Mouse (Mus musculus) limb, embryonic 11.5 days (tissue): ENCODE measurements around the gene Baiap2l1. TPM values are rescaled to one million over a fixed set of nuclear protein-coding genes. Genes with fewer than 3 reads are reported as not detected.

Source experiments
- ATAC-seq: fragments of 200-750 bp; cut with Nextera tagmentation; 2 replicates; pipeline ENCODE4 v1.8.0; 2017; ENCODE audit warnings: low read depth; ENCODE audit not compliant: insufficient number of reproducible peaks, low FRiP score, low TSS enrichment
- DNase-seq: peaks from one replicate; pipeline ENCODE4 v3.0.0-alpha.2; 2015; ENCODE audit warnings: low spot score
- H3K27ac ChIP-seq: fragments of 300-500 bp; sonication (generic); replicated peaks from 2 replicates; pipeline ENCODE4 v1.5.1; 2014; ENCODE audit warnings: low read depth, mild to moderate bottlenecking, low read length
- H3K27me3 ChIP-seq: fragments of 300-500 bp; sonication (generic); 2 replicates; pipeline ENCODE4 v1.6.1; 2014; ENCODE audit warnings: mild to moderate bottlenecking, low read length, mixed read lengths; ENCODE audit not compliant: control insufficient read depth, insufficient read depth
- H3K36me3 ChIP-seq: fragments of 300-500 bp; sonication (generic); 2 replicates; pipeline ENCODE4 v1.6.1; 2014; ENCODE audit warnings: mild to moderate bottlenecking, low read length, moderate library complexity, mixed read lengths; ENCODE audit not compliant: control insufficient read depth, insufficient read depth
- H3K4me1 ChIP-seq: fragments of 300-500 bp; sonication (generic); 2 replicates; pipeline ENCODE4 v1.6.1; 2014; ENCODE audit warnings: low read length, mixed read lengths; ENCODE audit not compliant: control insufficient read depth, insufficient read depth
- H3K4me2 ChIP-seq: fragments of 300-500 bp; sonication (generic); 2 replicates; pipeline ENCODE4 v1.6.1; 2014; ENCODE audit warnings: low read depth, mild to moderate bottlenecking, moderate library complexity; ENCODE audit not compliant: severe bottlenecking
- H3K4me3 ChIP-seq: fragments of 300-500 bp; sonication (generic); 2 replicates; pipeline ENCODE4 v1.5.1; 2014; ENCODE audit warnings: low read depth, low read length
- H3K9ac ChIP-seq: fragments of 300-500 bp; sonication (generic); 2 replicates; pipeline ENCODE4 v1.6.1; 2014; ENCODE audit warnings: mild to moderate bottlenecking, low read length
- H3K9me3 ChIP-seq: fragments of 300-500 bp; sonication (generic); 2 replicates; pipeline ENCODE4 v1.6.1; 2016; ENCODE audit warnings: low read length; ENCODE audit not compliant: control insufficient read depth
- WGBS: fragments of 180-500 bp; shearing (Covaris S2); extraction: QIAGEN DNeasy Blood & Tissue Kit; methylation state at CpG from one replicate; pipeline ENCODE4 v1.1.7; 2014; 5-methylcytosine and 5-hydroxymethylcytosine counted together
- polyA plus RNA-seq: library from polyadenylated mRNA; unstranded; fragments of >200 nt; fragmentation: Nextera tagmentation; extraction: Ambion mirVana; gene quantifications from 2 replicates; pipeline ENCODE4 v1.2.1, GENCODE M21; 2014

Gene Baiap2l1
- polyA plus RNA-seq, 1 experiment from 2014 or later = 4.0 TPM

GRCm38 (mm10) chr5:144263082-144263481 is 94.8 kb downstream of the Baiap2l1 start:
- Histone ChIP-seq H3K9ac (no peak overlapping the region), H3K9me3 (no peaks in the 10 kb centered on the region), H3K36me3 (peaks cover 13% of the 10 kb centered on the region; the same call in 1 of the 2 replicates), H3K4me1 (peaks cover 10% of the 10 kb centered on the region), H3K27ac (no peak overlapping the region), H3K27me3 (no peaks in the 10 kb centered on the region), H3K4me3 (no peak overlapping the region), H3K4me2 (no peak overlapping the region)
- WGBS = 82% methylated on average over 9 of the region's 9 CpGs
- ATAC-seq (no peak), DNase-seq (no peak)

GRCm38 (mm10) chr5:144261829-144262228 is 96.1 kb downstream of the Baiap2l1 start:
- Histone ChIP-seq H3K36me3 (peaks cover 11% of the 10 kb centered on the region; the same call in 1 of the 2 replicates), H3K4me1 (peaks cover 23% of the 10 kb centered on the region)

GRCm38 (mm10) chr5:144261309-144261708 is 96.6 kb downstream of the Baiap2l1 start:
- Histone ChIP-seq H3K27me3 (no peaks in the 10 kb centered on the region), H3K4me2 (no peak overlapping the region), H3K4me1 (peaks cover 25% of the 10 kb centered on the region), H3K9me3 (no peaks in the 10 kb centered on the region), H3K4me3 (no peak overlapping the region), H3K36me3 (peaks cover 10% of the 10 kb centered on the region; the same call in 1 of the 2 replicates), H3K9ac (no peak overlapping the region), H3K27ac (no peak overlapping the region)
- DNase-seq (no peak), ATAC-seq (no peak)
- WGBS = 86% methylated on average over 9 of the region's 9 CpGs

More at GRCm38 (mm10) chr5:144261829-144262228, 96.1 kb downstream of the Baiap2l1 start:
- no peak for ATAC-seq
- 90% methylated on average over 5 of the region's 5 CpGs for WGBS
- Histone ChIP-seq H3K4me3 (no peak overlapping the region), H3K9ac (no peak overlapping the region), H3K27me3 (no peaks in the 10 kb centered on the region), H3K4me2 (no peak overlapping the region), H3K27ac (no peak overlapping the region), H3K9me3 (no peaks in the 10 kb centered on the region)
- no peak for DNase-seq

DNA sequence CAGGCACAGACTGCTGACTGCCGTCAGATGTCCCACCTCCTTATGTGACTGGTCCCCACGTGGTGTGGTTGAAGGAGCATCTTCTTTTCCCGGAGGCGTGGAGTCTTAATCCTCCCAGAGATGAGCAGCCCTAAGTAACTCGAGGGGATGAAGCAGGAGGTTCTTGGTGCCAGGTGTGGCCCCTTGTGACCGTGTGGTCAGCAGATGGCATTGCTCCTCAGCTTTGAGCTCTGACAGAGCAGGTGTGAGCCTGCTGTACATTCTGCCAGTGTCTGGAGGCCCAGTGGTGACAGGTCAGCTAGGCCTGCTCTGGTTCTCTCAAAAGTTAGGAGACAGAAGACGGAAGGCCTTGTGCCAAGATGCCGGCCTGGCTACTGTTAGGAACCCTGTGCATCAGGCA is 97.4 kb downstream of the Baiap2l1 start:
- Histone ChIP-seq H3K4me1 (peaks cover 25% of the 10 kb centered on the region), H3K36me3 (peaks cover 7% of the 10 kb centered on the region; the same call in 1 of the 2 replicates)

DNA sequence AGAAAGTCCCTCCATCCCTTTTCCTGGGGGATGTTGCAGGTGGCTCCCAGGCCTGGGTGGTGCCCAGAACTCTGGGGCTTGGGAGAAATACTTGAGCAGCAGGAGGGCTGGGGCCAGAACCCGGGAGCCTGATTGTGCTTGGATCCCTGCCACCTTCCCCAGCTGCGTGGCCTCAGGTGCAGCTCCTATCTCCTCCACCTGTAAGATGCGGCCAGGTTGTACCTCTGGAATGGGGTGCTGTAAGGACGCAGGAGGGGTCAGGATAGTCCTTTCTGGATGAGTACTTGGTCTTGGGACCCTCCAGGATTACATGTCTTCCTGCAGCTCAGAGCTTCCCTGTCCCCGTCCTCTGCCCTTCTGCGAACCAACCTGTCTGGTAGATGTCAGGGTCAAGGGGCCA is 98.7 kb downstream of the Baiap2l1 start:
- Histone ChIP-seq H3K27me3 (no peaks in the 10 kb centered on the region), H3K4me1 (peaks cover 28% of the 10 kb centered on the region), H3K27ac (no peak overlapping the region), H3K36me3 (peaks cover 2% of the 10 kb centered on the region; the same call in 1 of the 2 replicates), H3K4me2 (no peak overlapping the region), H3K9ac (no peak overlapping the region), H3K4me3 (no peak overlapping the region), H3K9me3 (no peaks in the 10 kb centered on the region)
- 85% methylated on average over 6 of the region's 6 CpGs for WGBS
- ATAC-seq (no peak), DNase-seq (no peak)

More for the DNA sequence above, 97.4 kb downstream of the Baiap2l1 start:
- Histone ChIP-seq H3K9me3 (no peaks in the 10 kb centered on the region), H3K27me3 (no peaks in the 10 kb centered on the region), H3K4me3 (no peak overlapping the region), H3K9ac (no peak overlapping the region), H3K27ac (no peak overlapping the region), H3K4me2 (no peak overlapping the region)
- WGBS = 83% methylated on average over 8 of the region's 8 CpGs
- no peak for ATAC-seq
- no peak for DNase-seq

GRCm38 (mm10) chr5:144258687-144259086 is 99.2 kb downstream of the Baiap2l1 start:
- no peak overlapping the region for H3K9ac ChIP-seq
- peaks cover 2% of the 10 kb centered on the region; the same call in 1 of the 2 replicates for H3K36me3 ChIP-seq
- H3K27me3 ChIP-seq = no peaks in the 10 kb centered on the region
- DNase-seq = no peak
- H3K4me2 ChIP-seq = no peak overlapping the region; the same call in 1 of the 2 replicates
- H3K9me3 ChIP-seq = no peaks in the 10 kb centered on the region
- ATAC-seq = no peak
- 38% methylated on average over 2 of the region's 2 CpGs for WGBS
- no peak overlapping the region for H3K27ac ChIP-seq
- peaks cover 28% of the 10 kb centered on the region for H3K4me1 ChIP-seq
- no peak overlapping the region for H3K4me3 ChIP-seq

DNA sequence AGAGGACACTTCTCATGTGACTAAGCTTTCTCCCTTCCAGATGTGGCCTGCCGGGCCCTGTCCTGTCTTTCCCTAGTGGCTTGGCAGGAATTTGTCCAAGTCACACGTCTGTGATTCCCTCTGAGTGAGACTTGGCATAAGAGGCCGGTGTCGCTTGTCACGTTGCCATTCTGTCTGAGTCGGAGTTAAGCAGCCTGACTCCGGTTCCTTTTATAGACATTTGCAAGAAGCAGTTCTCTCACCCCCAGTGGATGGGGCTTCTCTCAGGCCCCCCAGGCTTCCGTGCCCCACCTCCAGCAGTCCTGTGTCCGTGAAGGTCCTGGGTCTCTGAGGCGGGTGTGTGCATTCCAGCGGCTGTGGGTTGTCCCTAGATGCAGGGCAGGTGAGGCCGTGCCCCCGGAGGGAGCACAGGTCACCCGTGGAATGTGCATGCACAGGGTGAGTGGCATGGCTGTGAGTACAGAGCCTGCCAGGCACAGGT is 99.7 kb downstream of the Baiap2l1 start:
- Histone ChIP-seq H3K4me3 (no peak overlapping the region), H3K4me1 (peaks cover 28% of the 10 kb centered on the region), H3K27me3 (no peaks in the 10 kb centered on the region), H3K4me2 (peak overlapping the region; percentile 86), H3K27ac (no peak overlapping the region), H3K9me3 (no peaks in the 10 kb centered on the region), H3K36me3 (peaks cover 2% of the 10 kb centered on the region; the same call in 1 of the 2 replicates), H3K9ac (peak overlapping the region; percentile 35; the same call in 1 of the 2 replicates)
- no peak for DNase-seq
- ATAC-seq = no peak
- whole genome bisulfite sequencing = 34% methylated on average over 14 of the region's 14 CpGs

- H3K9me3 ChIP-seq = no peaks in the 10 kb centered on the region
- H3K4me1 ChIP-seq = peaks cover 28% of the 10 kb centered on the region
- H3K27me3 ChIP-seq = no peaks in the 10 kb centered on the region
- ATAC-seq (no peak), DNase-seq (no peak)
- H3K9ac ChIP-seq = peak overlapping the region; percentile 35; the same call in 1 of the 2 replicates
- H3K4me3 ChIP-seq = peak overlapping the region; percentile 98
- H3K36me3 ChIP-seq = peaks cover 2% of the 10 kb centered on the region; the same call in 1 of the 2 replicates
- 64% methylated on average over 3 of the region's 3 CpGs for WGBS
- peak overlapping the region; percentile 86 for H3K4me2 ChIP-seq
- H3K27ac ChIP-seq = 0 out of 2 replicates have a peak overlapping the region, but pooled peaks have one; percentile 8
Observed at GRCm38 (mm10) chr5:144257451-144258110, 100.3 kb downstream of the Baiap2l1 start.
